Mouse (Mus musculus): ENCODE results near the gene Rnase11.

- no peak for TF ChIP-seq POLR2A (IDR thresholded peaks at IDR 0.05; ENCODE audit: borderline replicate concordance, extremely low read depth, low read depth, low read length)
- TF ChIP-seq CTCF (IDR thresholded peaks at IDR 0.05; ENCODE audit: insufficient read depth, low read length): no peak
Measured at GRCm38 (mm10) chr14:51083805-51084204, 33.8 kb upstream of the Rnase11 start.
